Mouse (Mus musculus): ENCODE measurements around the gene Fip1l1.

Fip1l1 gene

DNA sequence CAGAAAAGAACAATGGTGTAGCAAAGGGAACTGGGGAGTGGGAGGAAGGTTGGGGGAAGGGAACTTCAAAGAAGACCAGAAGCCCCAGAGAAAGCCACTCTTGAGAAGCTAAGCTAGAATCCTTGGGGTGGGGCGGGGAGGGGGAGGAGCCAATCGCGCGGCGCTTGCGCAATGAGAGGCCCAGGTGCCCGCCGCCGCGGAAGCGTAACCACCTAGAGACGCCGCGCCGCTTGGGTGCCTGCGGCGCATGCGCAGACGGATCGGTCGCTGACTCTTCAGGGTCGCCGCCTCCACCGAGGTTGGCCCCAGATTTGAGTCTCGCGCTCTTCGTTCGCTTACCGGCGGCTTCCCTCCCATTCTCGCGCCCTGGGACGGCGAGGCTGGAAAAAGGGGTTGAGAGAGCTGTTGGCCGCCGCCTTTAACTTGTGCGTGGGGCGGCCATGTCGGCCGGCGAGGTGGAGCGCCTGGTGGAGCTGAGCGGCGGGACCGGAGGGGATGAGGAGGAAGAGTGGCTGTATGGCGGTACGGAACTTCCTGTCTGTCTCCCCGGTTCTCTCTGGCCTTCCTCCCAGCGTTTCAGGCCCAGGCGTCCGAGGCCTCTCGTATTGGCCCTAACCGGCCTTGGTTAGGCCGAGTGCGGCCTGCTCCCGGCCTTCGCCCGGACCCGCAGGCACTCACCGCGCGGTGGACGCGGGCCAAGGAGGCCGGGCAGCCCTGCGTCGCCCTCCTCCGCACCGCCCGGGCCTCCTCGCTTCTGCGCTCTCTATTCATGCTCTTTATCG, at the start of gene Fip1l1:
TSS of gene Fip1l1 (plus strand) at position 210 of the 782 bp plus-strand sequence.
- DNase-seq, result peak; percentile 89

DNA sequence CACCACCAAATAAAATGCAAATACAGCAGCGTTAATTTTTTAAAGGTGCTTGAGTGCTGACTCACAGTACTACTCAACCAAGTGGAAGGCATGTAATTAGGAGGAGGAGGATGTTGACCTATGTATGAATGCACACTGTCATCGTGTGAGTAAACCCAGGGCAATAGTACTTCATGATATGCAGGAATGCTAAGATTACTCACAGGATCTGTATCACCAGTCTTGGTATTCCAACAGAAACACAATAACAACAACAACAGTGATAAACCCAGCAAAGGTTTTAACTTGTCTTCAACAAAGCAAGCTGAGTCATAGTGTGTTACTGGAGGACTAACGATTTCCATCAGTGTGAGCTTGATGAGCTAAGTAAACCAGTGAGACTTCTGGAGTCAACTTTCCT, 42.5 kb upstream of the Fip1l1 start:
- no peak for DNase-seq

DNA sequence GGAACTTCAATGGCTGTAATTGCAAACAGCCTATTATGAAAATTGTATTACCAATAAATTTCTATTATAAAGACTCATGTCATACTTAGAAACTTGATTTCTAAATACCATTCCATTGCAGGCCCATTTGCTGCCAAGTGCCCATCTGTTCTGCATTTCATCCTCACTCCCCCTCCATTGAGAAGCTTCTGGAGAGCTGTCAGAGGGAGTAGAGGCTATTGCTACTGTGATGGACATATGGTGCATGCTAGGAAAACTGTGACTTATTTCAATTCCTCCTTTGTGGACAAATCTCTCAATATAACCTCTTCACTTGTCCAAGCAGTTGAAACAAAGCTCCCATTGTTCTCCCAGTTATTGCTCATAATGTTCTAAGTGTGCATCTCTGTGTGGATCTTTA, 23.6 kb upstream of the Fip1l1 start:
- peak; percentile 31 for DNase-seq

DNA sequence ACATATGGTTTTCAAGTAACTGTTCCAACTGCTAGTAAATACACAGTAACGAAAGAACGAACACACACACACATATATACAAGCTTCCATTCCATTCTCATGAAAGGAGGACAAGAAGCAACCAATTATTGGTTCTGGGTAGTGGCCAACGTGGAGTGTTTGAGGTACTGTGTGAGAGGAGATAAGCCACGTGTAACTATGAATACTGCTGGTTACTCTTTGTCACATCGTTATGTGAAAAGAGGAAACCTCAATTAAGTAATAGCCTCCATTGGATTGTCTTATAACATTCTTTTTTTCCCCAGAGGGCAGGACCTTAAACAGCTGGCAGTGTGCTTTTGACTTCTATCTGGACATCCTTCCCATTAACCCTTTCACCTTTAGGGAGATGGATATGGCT, 8.2 kb upstream of the Fip1l1 start:
- no peak for DNase-seq

DNA sequence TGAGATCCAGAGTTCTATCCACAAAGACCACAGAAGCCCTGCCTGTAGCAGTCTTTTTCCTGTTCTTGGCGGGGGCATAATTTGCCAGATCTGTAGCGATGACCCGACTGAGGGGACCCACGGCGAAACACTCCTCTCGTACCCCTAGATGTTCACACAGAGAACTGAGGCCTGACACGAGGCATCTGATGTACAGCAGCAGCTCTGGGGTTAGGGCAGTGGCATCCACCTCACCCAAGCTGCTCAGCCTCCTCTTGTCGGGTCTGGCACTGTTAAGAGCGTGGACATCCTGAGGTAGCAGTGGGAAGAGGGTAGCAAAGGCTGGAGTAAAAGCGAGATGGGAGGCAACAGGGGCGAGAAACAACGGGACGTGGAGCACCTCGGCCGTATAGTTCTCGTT, 4.5 kb upstream of the Fip1l1 start:
- no peak for DNase-seq

DNA sequence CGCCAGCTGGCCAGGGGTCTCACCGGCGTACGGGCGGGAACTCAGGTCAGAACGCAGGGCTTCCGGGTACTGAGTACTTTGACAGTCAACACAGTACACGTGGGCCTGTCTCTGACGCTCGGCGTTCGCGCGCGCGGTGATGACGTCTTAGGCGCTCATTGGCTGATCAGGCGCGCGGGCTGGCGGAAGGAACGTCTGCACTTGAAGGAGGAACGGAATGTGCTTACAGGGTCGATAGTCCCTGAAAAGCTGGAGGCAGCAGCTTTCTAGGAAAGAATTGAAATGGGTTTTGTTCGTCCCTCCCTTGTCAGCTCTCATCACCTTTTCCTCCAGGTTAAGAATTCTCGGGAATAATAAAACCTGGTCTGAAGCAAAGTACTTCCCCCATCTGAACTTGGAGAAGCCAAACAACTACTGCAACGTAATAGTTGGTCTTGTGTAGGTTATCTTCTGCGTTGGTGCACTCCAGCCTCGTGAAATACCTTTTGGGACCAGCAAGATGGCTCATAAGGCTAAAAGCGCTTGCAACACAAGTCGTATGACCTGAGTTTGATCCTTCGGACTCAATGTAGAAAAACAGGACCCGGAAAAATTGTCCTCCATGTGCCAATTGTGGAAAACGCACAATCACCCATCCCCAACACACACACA, 3.5 kb upstream of the Fip1l1 start, which contains the start of gene Scfd2:
TSS of gene Scfd2 (minus strand) at position 130 of the 651 bp plus-strand sequence.
- peak; percentile 94 for DNase-seq

DNA sequence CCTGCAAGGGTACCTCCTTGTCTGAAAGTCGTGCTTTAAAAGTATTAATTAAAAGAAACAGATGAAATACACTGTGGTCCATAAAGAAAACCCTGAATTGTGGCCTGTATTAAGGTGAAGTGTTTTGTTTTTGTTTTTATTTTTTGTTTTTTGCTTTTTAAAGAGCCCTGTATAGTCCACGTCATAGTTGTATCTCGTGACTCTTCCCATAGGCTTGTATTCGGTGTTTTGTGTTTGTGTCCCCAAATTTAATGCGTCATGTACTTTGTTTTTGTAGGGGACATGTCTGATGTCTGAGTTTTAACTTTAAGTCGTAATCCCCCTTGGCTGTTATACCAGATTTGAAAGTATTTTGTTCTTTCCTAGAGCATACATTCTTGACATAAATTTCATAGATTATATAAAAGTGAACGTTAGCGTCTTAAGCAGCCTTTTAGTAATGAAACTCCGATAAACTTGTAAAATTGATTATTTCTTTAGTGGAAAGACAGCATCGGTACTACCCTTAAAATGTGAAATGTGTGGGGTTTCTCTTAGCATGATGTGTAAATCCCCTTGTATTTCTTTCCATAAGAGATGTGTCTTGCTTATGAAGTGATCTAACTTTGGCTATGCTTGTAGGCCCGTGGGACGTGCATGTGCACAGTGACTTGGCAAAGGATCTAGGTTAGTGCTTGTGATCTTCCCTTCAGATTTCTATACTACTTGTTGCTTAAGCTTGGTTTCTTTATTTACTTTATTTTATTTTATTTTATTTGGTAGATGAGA, 1.1 kb downstream of the Fip1l1 start:
- no peak for DNase-seq

DNA sequence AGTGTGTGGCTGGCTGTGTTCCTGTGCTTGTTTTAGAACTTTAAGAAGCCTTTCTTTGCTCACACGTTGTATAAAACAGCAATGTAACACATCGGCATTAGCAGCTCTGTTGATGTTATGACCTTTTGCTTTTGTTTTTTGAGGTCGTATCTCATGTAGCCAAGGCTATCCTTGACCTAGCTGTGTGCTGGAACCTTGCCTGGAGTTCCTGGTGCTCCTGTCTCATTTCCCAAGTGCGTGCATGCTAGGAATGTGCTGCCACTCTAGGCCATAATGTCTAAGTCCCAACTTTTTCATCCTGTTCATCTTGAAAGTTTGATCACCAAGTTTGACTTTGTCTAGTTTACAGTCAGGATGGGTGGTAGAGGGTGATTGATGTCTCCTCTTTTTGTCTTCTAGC, 10.4 kb downstream of the Fip1l1 start:
- no peak for DNase-seq

DNA sequence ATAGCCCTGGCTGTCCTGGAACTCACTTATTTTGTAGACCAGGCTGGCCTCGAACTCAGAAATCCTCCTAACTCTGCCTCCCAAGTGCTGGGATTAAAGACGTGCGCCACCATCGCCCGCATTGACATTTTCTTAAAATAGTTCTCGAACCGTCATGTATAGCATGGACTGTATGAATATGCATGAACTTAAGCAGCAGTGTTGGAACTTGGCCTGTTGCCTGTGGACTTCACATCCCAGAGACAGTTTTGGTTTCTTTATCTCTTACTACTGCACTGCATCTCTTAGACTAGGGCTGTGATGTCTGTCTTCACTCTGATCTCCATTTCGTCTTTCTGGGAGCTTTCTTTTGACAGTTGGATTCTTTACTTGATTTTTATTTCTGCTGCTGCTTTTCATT, 14.3 kb downstream of the Fip1l1 start:
- DNase-seq, result no peak

DNA sequence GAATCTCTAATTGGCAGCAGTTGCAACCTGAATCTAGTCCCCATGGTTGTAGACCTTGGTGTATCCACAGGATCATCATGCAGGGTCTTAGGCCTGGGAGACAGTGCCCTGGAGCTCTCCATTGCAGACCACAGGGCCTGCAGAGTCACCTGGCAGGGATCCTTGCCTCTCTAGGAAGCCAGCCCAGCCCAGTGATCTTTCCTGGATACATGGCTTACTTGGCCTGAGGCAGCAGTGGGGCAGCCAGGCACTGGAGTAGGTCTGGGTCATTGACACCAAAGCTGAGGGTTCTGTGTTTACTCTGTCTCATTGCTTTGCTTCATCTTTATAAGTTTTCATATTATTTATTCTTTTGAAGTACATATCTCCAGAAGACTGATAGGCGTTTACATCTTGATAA, 25.9 kb downstream of the Fip1l1 start:
- no peak for DNase-seq

DNA sequence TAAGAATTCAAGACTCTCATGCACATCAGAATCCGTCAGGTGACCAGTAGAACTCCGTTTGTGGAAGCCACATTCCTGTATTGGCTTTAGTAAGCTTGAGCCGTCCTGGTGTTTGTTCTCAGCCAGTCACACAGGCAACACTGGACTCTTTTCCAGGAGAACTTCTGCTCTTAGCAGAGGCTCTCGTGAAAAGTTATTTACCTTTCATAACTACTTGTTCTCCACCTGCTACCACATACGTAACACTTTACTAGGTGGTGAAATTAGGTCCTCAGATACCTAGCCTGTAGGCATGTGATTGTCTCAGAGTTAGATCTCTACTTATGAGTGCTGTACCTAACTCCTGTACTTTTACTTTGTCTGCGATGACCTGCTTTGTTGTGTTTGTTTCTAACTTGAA, 36.5 kb downstream of the Fip1l1 start:
- DNase-seq, result no peak

DNA sequence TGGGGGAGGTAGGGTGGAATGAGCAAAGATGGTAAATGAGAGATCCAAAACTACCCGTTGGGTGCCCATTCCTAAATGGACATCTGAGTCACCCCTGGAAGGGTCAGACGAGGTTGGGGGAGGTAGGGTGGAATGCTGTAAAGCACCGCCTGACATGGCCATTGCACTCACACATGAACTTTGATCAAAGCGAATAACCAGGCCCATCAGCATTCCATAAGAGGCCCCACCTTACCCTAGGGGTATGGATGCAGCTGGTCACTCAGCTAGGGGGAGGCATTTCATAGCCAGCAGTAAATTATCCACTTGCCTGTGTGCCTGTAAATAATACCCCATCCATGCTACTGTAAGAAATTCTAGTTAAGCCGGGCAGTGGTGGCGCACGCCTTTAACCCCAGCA, 53.9 kb downstream of the Fip1l1 start:
- no peak for DNase-seq

DNA sequence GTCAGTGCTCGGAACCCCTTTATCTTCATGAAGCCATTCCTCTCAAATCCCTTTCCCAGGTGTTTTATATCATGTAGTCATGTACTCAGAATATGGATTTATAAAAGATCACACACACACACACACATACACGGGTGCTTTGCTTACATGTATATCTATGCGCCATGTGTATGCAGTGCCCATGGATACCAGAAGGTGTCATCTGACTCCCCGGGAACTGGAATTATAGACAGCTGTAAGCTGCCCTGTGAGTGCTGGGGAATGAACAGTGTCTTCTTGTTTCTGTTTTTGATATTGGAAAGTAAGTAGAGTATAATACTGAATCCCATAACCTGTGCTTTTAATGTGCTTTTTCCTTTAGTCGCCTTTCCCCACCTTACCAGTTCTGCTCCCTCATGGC, 56.2 kb downstream of the Fip1l1 start:
- DNase-seq, result no peak

DNA sequence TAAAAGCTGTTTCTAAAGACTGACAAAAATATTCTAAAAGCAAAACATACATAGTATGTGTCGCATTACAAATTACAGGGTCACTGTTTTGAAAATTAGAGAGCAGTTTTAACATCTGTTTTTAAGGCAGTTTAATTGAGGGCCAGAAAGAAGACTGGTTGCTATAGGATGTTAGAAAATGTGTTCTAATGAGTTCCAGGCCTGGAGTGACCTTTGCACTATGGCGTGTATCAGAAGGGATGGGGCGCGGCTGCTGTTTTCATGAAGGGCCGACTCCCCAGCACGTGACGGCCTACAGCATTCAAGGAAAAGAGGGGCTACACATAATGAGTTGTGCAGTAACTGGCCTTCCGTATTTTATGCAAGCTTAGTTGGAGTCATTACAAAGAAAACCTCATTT, 57.9 kb downstream of the Fip1l1 start:
- DNase-seq, result no peak

DNA sequence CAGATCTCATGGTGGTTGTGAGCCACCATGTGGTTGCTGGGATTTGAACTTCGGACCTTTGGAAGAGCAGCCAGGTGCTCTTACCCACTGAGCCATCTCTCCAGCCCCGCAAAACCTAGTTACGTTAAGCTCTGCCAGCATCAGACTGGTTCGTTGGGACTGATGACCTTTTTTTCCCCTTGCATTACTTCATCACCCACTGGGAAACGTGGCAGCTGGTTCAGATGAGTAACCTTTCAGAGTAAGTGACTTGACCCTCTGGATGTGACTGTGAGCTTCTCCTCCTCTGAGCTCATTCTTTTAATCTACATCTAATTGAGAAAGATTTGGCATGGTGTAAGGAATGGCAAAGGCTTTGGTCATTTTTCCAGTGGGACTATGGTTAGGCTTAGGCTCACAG, 64.8 kb downstream of the Fip1l1 start:
- no peak for DNase-seq

DNA sequence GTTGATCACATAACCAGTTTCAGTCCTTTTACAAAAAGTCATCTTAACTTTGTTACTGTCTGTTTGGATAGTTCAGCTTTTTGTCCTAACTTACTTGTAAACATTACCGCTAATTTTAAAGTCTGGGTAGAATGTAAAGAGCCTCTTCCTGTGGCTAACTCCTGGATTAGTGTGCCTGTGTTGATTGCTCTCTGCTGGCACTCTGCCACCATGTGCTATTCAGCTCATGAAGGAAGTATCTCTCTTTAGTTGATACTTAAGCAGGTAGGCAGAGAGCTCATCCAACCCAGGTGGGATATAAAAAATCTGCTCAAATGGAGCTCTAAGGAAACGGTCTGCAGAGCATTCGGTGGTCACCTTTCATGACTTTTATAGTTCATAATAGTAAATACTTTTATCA, 65.9 kb downstream of the Fip1l1 start:
- no peak for DNase-seq

DNA sequence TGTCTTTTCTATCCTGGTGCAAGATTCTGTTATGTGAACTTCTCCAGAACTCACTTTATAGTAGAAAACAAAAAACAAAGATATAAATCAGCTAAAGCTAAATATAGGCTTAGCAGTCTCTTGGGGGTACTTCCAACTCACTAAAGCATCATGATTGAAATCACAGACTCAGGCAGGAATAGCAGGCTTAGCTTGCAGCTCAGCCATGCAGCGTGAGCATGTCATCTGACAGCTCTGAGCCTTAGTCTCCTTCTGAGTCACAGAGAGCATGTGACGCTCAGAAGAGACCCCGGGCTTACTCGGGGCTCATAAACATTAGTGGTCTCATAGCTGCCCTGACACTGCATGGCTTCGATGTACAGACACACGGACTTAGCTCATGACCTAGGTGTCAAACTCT, 66.7 kb downstream of the Fip1l1 start:
- no peak for DNase-seq

DNA sequence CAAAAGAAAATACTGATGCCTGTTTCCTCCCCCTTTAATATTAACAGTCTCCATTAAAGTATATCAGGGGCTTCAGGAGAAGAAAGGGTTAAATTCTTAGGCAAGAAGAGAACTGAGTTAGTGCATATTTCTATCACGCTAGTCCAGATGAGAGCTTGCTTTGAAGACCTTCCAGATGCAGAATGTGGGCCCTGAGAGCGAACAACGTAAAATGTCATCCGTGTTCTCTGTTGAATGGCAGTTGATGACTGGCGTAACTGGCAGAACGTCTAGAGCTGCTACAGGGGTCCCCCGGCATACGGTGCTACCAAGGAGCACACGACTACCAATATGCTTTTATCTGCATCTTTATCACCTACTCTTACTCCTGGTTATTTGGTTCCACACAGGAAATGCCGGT, 67.1 kb downstream of the Fip1l1 start:
- DNase-seq, result no peak

DNA sequence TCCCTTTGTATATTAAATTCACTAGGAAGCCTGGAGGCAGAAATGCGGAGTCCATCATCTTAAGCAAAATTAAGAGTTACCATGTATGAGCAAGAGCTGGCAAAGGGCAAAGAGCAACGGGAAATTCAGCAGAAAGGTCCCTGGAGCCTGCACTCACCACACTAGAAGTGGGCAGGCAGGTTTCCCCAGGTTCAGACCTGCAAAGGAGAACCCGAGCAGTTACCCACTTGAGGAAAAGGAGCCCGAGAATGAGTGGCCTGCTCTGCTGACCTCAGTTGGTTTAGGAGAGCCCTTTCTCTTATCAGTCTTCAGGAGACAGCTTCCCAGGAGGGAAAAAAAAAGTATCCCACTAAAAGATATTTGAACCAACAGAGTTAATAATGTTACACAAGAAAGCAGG, 68.1 kb downstream of the Fip1l1 start:
- DNase-seq, result no peak

DNA sequence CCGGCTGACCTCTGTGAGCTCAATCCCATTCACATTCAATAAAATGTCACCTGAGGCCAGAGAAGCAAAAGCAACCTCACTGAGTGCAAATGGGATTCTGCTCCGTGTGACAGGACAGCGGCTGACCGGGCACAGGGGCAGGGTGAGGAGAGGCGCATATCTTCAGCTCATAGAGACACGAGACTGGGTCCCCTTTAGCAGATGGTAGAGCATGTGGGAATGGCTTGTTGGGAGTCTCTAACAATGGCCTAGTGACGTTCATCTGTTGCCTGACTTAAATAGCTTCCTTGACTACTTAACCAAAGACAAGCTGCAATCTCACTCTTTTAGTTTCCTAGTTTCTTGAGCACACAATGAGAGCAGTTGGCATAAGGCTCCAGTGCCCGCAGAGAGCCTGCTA, 71.0 kb downstream of the Fip1l1 start:
- DNase-seq, result no peak

DNA sequence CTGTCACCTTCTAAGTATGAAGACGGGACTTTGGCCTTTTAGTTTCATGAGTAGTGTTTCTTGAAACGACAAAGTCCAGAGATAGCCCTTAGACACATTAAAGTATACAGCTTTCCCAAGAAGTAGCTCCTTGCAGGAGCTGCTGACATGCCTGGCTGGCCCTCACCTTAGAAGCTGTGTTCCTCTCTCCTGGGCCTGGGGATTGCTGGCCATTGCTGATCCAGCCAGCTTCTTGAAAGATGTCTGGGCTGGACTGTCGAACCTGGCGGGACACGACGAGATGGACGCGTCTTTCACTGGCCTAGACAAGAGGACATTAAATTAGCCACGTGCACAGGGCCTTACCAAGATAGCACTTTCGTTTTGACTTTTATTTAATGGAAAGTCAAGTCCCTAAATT, 75.3 kb downstream of the Fip1l1 start:
- no peak for DNase-seq

DNA sequence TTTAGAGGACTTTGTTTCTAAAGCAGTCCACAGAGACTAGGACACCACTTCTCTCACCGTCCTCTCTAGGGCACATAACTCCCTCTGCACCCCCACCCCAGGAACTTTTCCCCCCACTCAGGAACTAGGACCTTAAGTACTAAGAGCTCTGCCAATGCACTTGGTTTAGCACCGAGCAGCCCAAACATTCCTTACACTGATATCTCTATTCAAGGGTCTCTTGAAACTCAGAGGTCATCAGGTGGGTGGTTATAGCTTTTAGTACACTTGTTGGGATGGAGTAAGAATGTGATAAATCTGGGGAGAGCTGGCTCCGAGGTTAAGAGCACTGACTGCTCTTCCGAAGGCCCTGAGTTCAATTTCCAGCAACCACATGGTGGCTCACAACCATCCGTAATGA, 77.5 kb downstream of the Fip1l1 start:
- DNase-seq, result no peak

DNA sequence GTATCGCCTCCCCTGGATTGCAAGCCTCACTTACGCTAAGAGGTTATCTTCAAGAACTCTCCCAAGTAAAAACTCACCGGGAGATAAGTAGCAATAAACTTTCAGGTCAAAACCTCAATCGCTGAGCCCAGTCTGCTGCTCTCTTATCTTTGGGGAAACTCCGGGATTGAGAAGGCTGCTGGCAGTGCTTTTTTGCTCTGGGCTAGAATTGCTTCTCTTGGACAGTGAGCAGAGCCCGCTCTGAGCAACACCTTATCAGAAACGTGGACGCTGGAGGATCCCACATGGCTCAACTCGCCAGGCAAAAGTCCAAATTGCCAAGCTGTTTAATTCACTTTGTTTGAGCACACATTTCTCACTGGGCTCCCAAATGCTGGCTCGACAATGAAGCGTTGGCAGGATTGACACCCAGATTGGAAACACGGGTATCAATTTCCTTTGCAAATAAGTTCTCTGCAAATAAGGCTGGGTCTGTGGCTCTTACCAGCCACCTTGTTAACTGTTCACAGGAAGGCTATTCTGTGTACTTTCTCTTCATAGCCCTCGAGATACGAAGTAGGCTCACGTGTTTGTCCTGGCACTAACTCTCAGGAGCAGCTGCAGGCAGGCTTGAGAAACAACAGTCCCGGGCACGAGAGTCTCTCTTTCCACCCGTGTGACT, 78.4 kb downstream of the Fip1l1 start:
- no peak for DNase-seq

Measured in cerebellum, adult 8-10 months (tissue).